Mouse (Mus musculus) Muller cell, postnatal 12 days (primary cell): ENCODE measurements at regions not wholly inside any gene's neighbourhood (a gene's known extent, or its start where the extent isn't known, plus 50 kb on each side); places are given as distances from the start of the nearest gene placed in this dataset.

Source experiments
- DNase-seq: peaks from one replicate; pipeline ENCODE4 v3.0.0-alpha.2; 2015; ENCODE audit errors: inconsistent ontology term

- DNase-seq = no peak
These were observed 314.9 kb downstream of the Mllt3 start for GRCm38 (mm10) chr4:87718166-87718805.

GRCm38 (mm10) chr4:87715212-87715933 lies 317.8 kb downstream of the Mllt3 start:
- no peak for DNase-seq

GRCm38 (mm10) chr4:87712691-87713090 lies 320.5 kb downstream of the Mllt3 start:
- no peak for DNase-seq

DNA sequence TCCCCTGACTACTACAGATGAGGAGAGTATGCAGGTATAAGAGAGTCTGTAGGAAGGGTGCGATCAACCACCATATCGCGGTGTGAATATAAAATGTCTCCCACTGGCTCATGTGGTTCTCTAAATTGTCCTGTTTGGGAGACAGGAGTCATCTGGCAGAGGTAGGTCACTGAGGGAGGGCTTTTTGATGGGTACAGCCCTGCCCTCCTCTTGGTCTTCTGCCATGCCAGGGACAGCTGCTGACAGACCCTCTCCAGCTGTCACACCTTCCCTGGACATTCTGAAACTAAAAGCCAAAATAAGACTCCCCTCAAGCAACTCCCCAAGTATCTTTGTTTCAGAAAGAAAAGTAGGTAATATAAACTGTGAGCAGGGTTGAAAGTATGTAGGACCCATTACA lies 320.9 kb downstream of the Mllt3 start:
- no peak for DNase-seq

DNA sequence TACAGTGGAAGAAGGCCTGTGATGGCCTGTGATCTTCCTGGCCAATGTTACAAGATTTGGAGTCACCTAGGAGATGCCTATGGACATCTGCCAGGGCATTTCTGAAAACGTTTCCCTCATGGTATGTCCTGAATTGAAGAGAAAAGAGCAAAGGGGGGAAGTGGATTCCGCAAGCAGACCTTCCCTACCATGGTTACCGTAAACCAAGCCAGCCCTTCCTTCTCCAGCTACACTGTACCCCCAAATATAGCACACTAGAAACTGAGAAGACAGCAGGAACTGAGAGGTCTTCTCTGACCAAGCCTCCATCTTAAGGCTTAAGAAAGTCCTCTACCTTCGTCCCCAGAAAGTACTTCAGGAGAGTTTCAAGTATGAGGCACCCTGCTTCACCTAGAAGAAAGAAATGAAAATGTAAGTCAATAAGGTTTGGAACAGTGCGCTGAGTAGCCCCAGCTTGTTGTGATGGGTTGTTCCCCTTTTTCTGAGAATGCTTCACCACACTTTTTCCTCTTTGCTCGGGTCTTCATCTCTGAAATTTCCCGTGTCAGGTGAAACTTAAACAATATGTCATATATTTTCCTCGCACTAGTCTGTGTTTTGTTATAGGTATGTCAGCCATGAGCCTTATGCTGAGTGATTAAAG lies 321.9 kb downstream of the Mllt3 start:
- no peak for DNase-seq

DNA sequence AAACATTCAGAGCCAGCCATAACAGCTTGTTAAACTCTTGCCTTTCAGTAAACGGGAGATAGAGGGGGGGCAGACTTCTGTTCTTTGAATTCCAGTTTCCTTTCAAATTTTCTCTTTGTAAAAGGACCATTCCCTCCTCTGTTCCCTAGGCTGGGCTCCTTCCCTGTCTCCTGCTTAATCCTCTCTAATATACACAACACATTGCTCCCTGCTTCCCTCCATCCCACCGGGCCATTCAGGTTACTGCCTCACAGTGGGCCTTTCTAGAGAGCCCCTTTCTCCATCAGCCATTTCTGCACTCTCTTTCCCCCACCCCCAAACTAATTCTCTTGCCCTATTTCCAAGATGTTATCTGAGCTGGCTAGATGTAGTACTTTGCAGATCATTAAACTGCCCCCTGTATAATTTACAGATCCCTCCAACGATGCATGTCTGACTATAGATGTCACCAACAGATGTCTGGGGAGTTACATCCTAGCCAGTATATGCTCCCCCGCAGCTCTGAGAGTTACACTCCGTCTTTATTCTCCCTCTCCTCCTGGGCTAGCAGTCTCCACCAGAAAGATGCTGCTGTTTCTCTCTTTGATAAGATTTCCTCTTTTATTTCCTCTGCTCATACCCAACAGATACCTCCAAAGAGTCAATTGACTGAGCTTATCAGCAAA lies 324.1 kb downstream of the Mllt3 start:
- no peak for DNase-seq

- no peak for DNase-seq
These were observed 325.8 kb downstream of the Mllt3 start for GRCm38 (mm10) chr4:87707386-87707785.

DNA sequence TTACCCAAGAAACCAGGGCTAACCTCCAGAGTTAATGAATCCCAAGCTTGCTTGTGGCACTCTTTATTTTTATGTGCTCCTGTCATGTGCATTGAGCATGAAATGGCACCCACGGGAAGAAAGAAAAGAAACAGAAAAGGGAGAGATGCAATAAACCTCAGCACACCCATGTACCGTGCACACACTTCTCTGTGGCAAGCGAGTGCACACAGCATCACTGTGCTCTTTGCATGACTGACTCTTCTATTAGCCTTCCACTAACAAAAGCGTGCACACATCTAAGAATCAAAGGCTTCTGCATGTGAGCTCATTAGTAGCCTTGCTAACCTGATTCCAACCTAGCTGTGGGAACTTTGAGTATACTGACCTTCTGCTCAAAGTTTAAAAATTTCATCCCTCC lies 330.3 kb downstream of the Mllt3 start:
- DNase-seq = no peak

DNA sequence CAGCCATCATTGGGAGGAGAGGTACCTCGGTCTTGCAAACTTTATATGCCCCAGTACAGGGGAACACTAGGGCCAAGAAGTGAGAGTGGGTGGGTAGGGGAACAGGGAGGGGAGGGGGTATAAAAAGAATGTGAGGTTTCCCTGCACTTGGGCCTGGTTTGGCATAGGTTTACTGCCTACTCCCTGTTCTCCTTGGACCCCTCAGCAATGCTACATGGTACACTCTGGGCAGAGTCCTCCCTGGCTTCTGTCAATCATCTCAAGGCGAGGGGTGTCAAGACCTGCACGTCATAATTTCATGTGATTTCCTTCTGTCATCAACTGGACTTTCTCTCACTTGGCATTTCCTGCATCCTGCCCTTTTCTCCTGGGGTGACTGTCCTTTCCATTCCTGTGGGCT lies 330.9 kb downstream of the Mllt3 start:
- DNase-seq = no peak

DNA sequence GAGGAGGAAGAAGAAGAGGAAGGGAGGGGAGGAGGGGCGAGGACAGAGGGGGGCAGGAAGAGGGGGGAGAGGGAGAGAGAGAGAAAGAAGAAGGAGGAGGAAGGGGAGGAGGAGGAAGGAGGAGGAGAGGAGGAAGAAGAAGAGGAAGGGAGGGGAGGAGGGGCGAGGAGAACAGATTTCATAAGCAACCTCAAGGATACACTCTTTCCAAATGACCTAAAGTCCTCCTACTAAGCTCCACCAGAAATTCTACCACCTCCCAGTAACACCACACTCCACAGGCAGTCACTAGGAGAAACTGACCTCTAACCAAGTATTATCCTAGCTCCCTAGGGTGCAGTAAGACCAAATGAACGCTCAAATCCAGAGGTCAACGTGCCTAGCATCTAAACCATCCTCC lies 332.1 kb downstream of the Mllt3 start:
- no peak for DNase-seq

GRCm38 (mm10) chr4:87700508-87700907 lies 332.7 kb downstream of the Mllt3 start:
- no peak for DNase-seq

GRCm38 (mm10) chr4:87699586-87699985 lies 333.6 kb downstream of the Mllt3 start:
- no peak for DNase-seq

DNA sequence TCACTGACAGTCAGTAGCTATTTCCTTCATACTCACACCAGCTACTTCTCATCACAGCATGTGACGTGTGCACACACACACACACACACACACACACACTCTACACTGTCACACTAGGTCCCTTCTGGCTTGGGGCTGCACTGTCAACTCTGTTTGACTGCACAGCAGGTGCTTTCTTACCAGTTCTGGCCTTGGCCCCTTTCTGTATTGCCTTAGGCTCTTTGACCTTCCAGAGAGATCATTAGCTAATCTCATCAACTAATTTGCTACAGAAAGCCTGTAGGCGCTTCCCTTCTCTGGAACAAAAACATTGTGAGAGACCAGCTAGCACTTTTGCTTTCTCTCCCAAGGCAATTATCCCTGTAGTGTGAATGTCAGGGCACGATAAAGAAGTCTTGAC lies 334.4 kb downstream of the Mllt3 start:
- DNase-seq = peak; percentile 5

DNA sequence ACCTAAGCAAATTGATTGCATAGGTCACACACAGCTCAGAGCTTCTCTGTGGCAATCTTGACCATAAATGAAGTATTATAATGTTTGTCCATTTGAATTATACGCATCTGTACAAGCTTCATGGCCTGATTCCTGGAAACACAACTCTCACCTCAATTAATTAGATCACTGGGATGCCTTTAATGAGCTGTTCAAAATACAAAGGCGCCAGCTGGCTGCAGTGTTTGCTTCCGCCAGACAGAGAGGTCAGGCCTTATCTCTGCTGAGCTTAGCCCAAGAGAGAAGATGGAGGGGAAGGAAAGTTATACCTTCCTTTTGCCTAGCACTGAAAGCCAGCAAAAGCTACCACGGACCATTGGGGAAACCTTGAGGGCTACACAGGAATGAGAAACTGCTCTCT lies 336.2 kb downstream of the Mllt3 start:
- DNase-seq = no peak

- no peak for DNase-seq
These were observed 337.4 kb downstream of the Mllt3 start for GRCm38 (mm10) chr4:87695811-87696210.

DNA sequence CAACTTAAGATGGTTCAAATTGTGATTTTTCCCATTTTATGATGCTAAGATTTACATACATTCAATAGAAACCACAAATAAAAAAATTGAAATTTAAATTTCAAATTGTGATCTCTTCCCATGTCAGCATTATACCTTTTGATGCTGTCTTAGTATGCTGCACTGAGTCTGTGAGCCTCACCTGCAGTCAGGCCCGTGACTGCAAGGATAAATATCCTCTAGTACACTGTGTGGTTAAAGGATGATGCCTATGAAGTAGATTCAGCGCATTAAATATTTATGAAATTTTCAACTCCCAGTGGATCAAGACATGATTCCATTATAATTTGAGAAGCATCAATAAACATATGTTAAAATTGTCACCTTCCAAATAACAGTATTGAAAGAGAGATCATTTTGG lies 340.4 kb downstream of the Mllt3 start:
- DNase-seq = no peak

DNA sequence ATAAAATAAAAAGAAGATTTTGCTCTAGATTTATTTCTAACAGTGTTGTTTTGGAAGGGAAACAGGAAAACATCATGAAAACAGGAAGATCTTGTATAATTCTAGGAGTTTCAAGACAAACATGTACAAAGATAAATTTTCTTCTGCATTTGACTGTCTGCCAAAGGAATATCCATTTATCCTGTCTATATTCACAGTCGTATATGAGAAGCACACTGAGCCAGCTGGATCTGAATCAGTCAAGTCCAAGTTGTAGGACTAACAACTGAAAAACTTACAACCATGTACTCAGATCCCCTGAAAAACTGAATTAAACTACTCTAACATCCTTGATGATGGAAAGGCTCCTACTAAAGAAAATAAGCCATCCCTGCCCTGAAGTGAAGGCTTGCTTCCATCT lies 348.2 kb downstream of the Mllt3 start:
- DNase-seq = no peak

GRCm38 (mm10) chr4:87682783-87683182 lies 350.4 kb downstream of the Mllt3 start:
- DNase-seq = no peak

DNA sequence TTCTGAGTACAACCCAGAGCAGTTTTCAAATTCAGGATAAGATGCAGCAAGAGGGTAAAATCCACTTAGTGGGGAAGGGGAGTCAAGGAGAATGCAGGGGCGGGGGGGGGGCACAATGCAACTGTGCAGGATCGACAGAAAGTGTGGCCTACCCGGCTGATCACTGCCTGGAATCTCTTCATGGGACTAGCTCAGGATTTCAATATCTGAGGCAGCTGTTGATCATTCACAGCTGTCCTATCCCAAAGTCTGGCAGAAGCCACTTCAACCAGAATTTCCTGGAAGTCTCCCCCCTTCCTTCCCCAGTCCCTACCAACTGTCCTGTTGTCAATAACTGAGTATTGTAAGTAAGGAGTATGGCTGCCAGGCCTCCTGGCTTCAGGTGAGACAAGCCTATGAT lies 362.1 kb downstream of the Mllt3 start:
- no peak for DNase-seq

DNA sequence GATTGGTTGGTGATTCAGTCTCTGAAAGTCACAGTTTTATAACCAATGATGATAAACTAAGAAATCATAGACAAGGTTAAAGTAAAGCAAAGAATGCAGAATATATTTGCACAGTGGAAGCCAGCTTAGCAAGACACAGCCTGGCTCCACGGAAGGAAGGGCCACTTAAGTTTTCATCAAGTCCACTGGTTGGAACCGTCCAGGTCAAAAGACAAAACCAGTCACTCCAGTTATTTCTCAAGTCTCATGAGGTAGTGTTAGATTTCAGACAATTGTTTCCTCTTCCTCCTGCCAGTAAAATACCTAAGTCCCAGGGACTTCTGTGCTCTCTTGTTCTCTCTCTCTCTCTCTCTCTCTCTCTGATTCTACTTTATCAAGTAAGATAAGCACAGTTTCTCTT lies 363.0 kb downstream of the Mllt3 start:
- no peak for DNase-seq

- no peak for DNase-seq
These were observed 363.7 kb downstream of the Mllt3 start for GRCm38 (mm10) chr4:87669480-87669879.

DNA sequence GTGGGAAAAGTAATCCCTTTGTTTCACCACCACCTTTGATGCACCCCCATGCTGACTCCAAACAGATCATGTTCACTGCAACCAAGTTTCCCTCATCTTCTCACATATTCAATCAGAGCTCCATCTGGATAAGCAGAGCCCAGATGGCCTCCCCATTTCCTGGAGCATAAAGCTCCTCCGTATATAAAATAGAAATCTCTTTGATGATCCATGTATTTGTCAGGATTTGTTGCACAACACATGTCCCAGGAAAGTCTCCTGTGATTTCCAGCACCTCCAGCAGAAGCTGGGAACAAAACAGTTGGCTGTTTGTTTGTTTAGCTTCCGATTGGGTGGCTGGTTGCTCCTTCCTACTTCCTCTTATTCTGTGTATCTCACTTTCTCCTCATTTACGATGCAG lies 364.9 kb downstream of the Mllt3 start:
- no peak for DNase-seq
